Mouse (Mus musculus): ENCODE results near the gene Lnpk. TPM values are rescaled to one million over a fixed set of nuclear protein-coding genes. Genes with fewer than 3 reads are reported as not detected.

Lnpk gene
- polyA plus RNA-seq (2012), result 8.6 and 9.0 TPM in 2 replicates

GRCm38 (mm10) chr2:74578843-74579489 is at the start of gene Lnpk:
Lnpk (minus strand) TSS chr2:74579435.

Other genes starting within 250 kb of the Lnpk start
- not detected in 2 replicates for gene Evx2, start 80.1 kb upstream of the Lnpk start, polyA plus RNA-seq (2012)
- gene Hoxd13, start 88.9 kb upstream of the Lnpk start, polyA plus RNA-seq (2012), result not detected in 2 replicates
- gene Hoxd12, start 95.6 kb upstream of the Lnpk start, polyA plus RNA-seq (2012), result not detected in 2 replicates
- gene Hoxd11, start 100.1 kb upstream of the Lnpk start, polyA plus RNA-seq (2012), result not detected in 2 replicates
- gene Hoxd10, start 112.5 kb upstream of the Lnpk start, polyA plus RNA-seq (2012), result not detected in 2 replicates
- gene Hoxd9, start 118.3 kb upstream of the Lnpk start, polyA plus RNA-seq (2012), result not detected in 2 replicates
- 0.04 TPM in 1 of 2 replicates, not detected in the other for gene Hoxd8, start 125.2 kb upstream of the Lnpk start, polyA plus RNA-seq (2012)
- 0.04 TPM in 1 of 2 replicates, not detected in the other for gene Hoxd3, start 132.5 kb upstream of the Lnpk start, polyA plus RNA-seq (2012)
- not detected in 2 replicates for gene Hoxd4, start 132.5 kb upstream of the Lnpk start, polyA plus RNA-seq (2012)
- not detected in 2 replicates for gene Gm28230, start 147.3 kb upstream of the Lnpk start, polyA plus RNA-seq (2012)
- 0.20 TPM in 1 of 2 replicates, not detected in the other for gene Hoxd1, start 183.5 kb upstream of the Lnpk start, polyA plus RNA-seq (2012)
- gene Mtx2, start 246.4 kb upstream of the Lnpk start, polyA plus RNA-seq (2012), result 25.9 and 26.5 TPM in 2 replicates

Measured in megakaryocyte-erythroid progenitor cell, adult 5 weeks (primary cell).